Mouse (Mus musculus) thymus, postnatal 10 days (tissue): ENCODE results near the gene Ccm2l.

Source experiments
- DNase-seq, 2 experiments: peaks; one replicate each; pipeline ENCODE4 v3.0.0; 2021; ENCODE audit warnings: low spot score in 2 of 2

The Ccm2l gene

GRCm38 (mm10) chr2:153052700-153053351 lies 12.9 kb upstream of the Ccm2l start:
- peak in 1 of 2 experiments; percentile 33 for DNase-seq

GRCm38 (mm10) chr2:153053896-153054295 lies 11.9 kb upstream of the Ccm2l start:
- DNase-seq: no peak

- no peak for DNase-seq
Observed at GRCm38 (mm10) chr2:153055270-153055920, 10.4 kb upstream of the Ccm2l start.

- DNase-seq: no peak
Observed at GRCm38 (mm10) chr2:153058365-153058764, 7.4 kb upstream of the Ccm2l start.

GRCm38 (mm10) chr2:153060216-153060615 lies 5.5 kb upstream of the Ccm2l start:
- DNase-seq: no peak

GRCm38 (mm10) chr2:153063394-153063793 lies 2.4 kb upstream of the Ccm2l start:
- no peak for DNase-seq

- DNase-seq: no peak
Observed at GRCm38 (mm10) chr2:153064190-153064970, 1.4 kb upstream of the Ccm2l start.

GRCm38 (mm10) chr2:153066991-153067390 lies 1.2 kb downstream of the Ccm2l start:
- no peak for DNase-seq

GRCm38 (mm10) chr2:153070762-153071490 lies 5.2 kb downstream of the Ccm2l start:
- DNase-seq: no peak

- no peak for DNase-seq
Observed at GRCm38 (mm10) chr2:153071491-153072184, 5.9 kb downstream of the Ccm2l start.

- no peak for DNase-seq
Observed at GRCm38 (mm10) chr2:153074651-153075050, 8.9 kb downstream of the Ccm2l start.

- no peak for DNase-seq
Observed at GRCm38 (mm10) chr2:153075961-153076360, 10.2 kb downstream of the Ccm2l start.

GRCm38 (mm10) chr2:153080841-153081523 lies 15.2 kb downstream of the Ccm2l start:
- DNase-seq: peak; percentile 24 to 80

GRCm38 (mm10) chr2:153081866-153082265 lies 16.1 kb downstream of the Ccm2l start:
- DNase-seq: no peak

GRCm38 (mm10) chr2:153083275-153083674 lies 17.5 kb downstream of the Ccm2l start:
- DNase-seq: no peak

GRCm38 (mm10) chr2:153083824-153084223 lies 18.1 kb downstream of the Ccm2l start:
- DNase-seq: no peak

- DNase-seq: no peak
Observed at GRCm38 (mm10) chr2:153084261-153084976, 18.7 kb downstream of the Ccm2l start.

- no peak for DNase-seq
Observed at GRCm38 (mm10) chr2:153085556-153085955, 19.8 kb downstream of the Ccm2l start.

- no peak for DNase-seq
Observed at GRCm38 (mm10) chr2:153086166-153086565, 20.4 kb downstream of the Ccm2l start.

- no peak for DNase-seq
Observed at GRCm38 (mm10) chr2:153087091-153087490, 21.3 kb downstream of the Ccm2l start.
